Mouse (Mus musculus) cerebellum, adult 9-11 months (tissue): ENCODE measurements around the gene Gpr61.

Experiments used
- DNase-seq: peaks from one replicate; pipeline ENCODE4 v3.0.0; 2022

Gpr61 gene

GRCm38 (mm10) chr3:108126327-108126726, 28.4 kb downstream of the Gpr61 start:
- no peak for DNase-seq

- no peak for DNase-seq
These were observed 30.6 kb downstream of the Gpr61 start for GRCm38 (mm10) chr3:108124131-108124530.

- no peak for DNase-seq
These were observed 31.4 kb downstream of the Gpr61 start for GRCm38 (mm10) chr3:108123242-108123641.

GRCm38 (mm10) chr3:108121101-108121500, 33.6 kb downstream of the Gpr61 start:
- no peak for DNase-seq

GRCm38 (mm10) chr3:108117465-108117864, 37.2 kb downstream of the Gpr61 start:
- no peak for DNase-seq

- no peak for DNase-seq
These were observed 40.9 kb downstream of the Gpr61 start for GRCm38 (mm10) chr3:108113591-108114289.

- DNase-seq = no peak
These were observed 42.0 kb downstream of the Gpr61 start for GRCm38 (mm10) chr3:108112666-108113065.

GRCm38 (mm10) chr3:108112246-108112645, 42.4 kb downstream of the Gpr61 start:
- no peak for DNase-seq

GRCm38 (mm10) chr3:108111320-108111719, 43.4 kb downstream of the Gpr61 start:
- DNase-seq = no peak

- no peak for DNase-seq
These were observed 49.4 kb downstream of the Gpr61 start for GRCm38 (mm10) chr3:108105281-108105680.

- no peak for DNase-seq
These were observed 52.6 kb downstream of the Gpr61 start for GRCm38 (mm10) chr3:108102075-108102474.

- no peak for DNase-seq
These were observed 53.1 kb downstream of the Gpr61 start for GRCm38 (mm10) chr3:108101594-108101993.
